Mouse (Mus musculus): ENCODE measurements around the gene Zfp704.

Gene Zfp704

GRCm38 (mm10) chr3:9557778-9558560 lies 51.9 kb downstream of the Zfp704 start:
- no peak for DNase-seq (ENCODE audit: low spot score)

DNA sequence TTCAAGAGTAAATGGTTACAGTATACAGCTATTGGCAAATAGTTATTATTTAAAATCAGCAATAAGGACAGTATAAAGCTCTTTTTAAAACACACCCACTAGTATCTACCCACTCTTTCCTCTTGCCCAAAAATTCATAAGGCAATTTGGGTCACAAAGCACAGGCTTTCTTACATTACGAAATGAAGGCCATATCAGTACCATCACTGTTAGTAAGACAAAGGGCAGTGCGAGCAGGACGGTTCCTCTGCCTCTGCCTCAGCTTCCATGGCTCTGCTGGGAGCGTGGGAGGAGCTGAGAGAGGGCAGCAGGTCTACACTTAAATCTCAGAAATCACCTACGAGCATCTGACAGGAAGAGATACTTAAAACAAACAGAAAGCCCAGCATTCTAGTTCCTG lies 53.7 kb downstream of the Zfp704 start:
- DNase-seq (ENCODE audit: low spot score) = no peak

- no peak for DNase-seq (ENCODE audit: low spot score)
Observed at GRCm38 (mm10) chr3:9554916-9555315, 55.0 kb downstream of the Zfp704 start.

- peak; percentile 43 for DNase-seq (ENCODE audit: low spot score)
Observed at GRCm38 (mm10) chr3:9552332-9552731, 57.6 kb downstream of the Zfp704 start.

- no peak for DNase-seq (ENCODE audit: low spot score)
Observed at GRCm38 (mm10) chr3:9550930-9551329, 59.0 kb downstream of the Zfp704 start.

GRCm38 (mm10) chr3:9549815-9550214 lies 60.1 kb downstream of the Zfp704 start:
- DNase-seq (ENCODE audit: low spot score) = no peak

- DNase-seq (ENCODE audit: low spot score) = no peak
Observed at GRCm38 (mm10) chr3:9548188-9548587, 61.7 kb downstream of the Zfp704 start.

- peak; percentile 19 for DNase-seq (ENCODE audit: low spot score)
Observed at GRCm38 (mm10) chr3:9546882-9547620, 62.8 kb downstream of the Zfp704 start.

DNA sequence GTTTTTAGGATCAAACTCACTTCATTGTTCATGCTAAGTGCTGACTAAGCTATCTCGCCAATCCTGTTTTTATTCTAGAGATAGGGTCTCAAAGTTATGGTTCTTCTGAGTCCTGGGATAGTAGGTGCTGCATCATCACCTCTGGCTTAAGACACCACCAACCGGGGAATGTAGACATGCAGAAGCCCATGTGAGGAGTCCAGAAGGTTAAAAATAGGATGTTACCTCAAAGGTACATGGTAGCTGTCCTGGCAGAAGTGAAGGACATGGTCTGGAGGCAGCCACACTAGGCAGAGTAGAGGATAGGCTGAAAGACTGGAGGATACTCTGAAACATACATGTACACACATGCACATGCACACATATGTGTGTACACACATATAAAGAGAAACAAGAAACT lies 65.5 kb downstream of the Zfp704 start:
- DNase-seq (ENCODE audit: low spot score) = no peak

GRCm38 (mm10) chr3:9543916-9544315 lies 66.0 kb downstream of the Zfp704 start:
- DNase-seq (ENCODE audit: low spot score) = no peak

DNA sequence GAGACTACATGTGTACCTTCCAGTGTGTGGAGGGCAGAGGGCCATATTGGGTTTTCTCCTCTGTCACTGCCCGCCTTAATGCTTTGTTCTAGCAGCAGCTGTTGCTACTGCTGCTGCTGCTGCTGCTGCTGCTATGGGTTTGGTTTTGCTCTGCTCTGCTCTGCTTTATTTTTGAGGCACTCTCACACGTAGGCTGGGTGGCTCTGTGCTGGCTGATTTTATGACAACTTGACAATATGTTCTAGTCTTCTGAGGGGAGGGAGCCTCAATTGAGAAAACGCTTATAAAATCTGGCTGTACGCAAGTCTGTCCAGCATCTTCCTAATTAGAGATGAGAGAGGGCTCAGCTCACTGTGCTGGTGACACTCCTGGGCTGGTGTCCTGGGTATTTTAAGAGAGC lies 66.4 kb downstream of the Zfp704 start:
- DNase-seq (ENCODE audit: low spot score) = no peak

GRCm38 (mm10) chr3:9541561-9541960 lies 68.3 kb downstream of the Zfp704 start:
- no peak for DNase-seq (ENCODE audit: low spot score)

DNA sequence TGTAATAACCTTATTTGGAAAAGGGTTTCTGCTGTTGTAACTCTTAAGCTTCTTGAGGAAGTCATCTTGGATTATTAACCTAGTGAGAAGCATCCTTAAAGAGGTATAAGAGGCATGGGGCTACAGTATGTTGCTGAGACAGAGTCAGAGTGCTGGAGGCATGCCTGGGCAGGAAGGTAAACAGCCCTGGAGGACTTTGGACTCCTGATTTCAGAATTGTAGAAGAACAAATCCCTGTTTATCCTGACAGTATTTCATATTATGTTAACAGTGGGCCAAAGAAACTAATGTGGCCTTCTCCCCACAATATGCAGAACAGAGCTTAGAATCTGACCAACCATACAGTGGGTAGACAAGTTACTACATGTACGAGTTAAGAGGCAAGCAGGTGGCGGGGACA lies 71.4 kb downstream of the Zfp704 start:
- DNase-seq (ENCODE audit: low spot score) = no peak

GRCm38 (mm10) chr3:9537889-9538288 lies 72.0 kb downstream of the Zfp704 start:
- DNase-seq (ENCODE audit: low spot score) = no peak

- no peak for DNase-seq (ENCODE audit: low spot score)
Observed at GRCm38 (mm10) chr3:9530097-9530780, 79.6 kb downstream of the Zfp704 start.

DNA sequence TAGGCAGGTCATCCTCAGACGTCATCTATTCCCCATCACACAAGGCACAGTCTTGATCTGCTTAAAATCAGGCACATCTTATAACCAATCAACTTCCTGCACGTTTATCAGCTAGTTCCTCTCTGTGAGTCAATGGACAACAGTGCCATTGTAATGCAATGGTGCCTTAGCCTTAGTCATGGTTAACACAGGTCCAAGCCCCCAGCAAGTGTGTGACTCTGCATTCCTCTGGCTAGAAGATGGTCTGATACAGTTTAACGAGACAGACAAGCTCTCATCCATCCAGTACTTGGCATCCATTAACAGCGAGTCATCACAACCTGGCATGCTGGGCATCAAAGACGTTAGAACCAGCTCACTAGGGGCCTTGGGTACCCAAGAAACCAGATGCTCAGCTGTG lies 85.5 kb downstream of the Zfp704 start:
- no peak for DNase-seq (ENCODE audit: low spot score)

- no peak for DNase-seq (ENCODE audit: low spot score)
Observed at GRCm38 (mm10) chr3:9523081-9523932, 86.6 kb downstream of the Zfp704 start.

DNA sequence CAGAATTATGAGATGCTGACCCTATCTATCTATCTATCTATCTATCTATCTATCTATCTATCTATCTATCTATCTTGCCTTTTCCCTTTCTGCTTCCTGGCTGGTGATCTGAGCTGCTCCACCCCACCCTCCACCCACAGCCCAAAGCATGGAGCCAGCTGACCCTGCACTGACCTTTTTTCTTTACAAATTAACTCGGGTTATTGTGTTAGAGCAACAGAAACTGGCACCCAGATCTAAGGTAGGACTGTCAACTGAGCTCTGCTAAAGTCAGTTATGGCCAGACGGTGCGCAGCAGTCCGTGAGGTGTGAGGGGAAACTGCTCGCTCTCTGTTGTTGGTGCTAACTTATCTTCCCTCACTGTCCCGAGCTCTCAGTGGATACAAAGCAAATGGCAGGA lies 87.9 kb downstream of the Zfp704 start:
- peak; percentile 51 for DNase-seq (ENCODE audit: low spot score)

GRCm38 (mm10) chr3:9520728-9521054 lies 89.2 kb downstream of the Zfp704 start:
- DNase-seq (ENCODE audit: low spot score) = no peak

DNA sequence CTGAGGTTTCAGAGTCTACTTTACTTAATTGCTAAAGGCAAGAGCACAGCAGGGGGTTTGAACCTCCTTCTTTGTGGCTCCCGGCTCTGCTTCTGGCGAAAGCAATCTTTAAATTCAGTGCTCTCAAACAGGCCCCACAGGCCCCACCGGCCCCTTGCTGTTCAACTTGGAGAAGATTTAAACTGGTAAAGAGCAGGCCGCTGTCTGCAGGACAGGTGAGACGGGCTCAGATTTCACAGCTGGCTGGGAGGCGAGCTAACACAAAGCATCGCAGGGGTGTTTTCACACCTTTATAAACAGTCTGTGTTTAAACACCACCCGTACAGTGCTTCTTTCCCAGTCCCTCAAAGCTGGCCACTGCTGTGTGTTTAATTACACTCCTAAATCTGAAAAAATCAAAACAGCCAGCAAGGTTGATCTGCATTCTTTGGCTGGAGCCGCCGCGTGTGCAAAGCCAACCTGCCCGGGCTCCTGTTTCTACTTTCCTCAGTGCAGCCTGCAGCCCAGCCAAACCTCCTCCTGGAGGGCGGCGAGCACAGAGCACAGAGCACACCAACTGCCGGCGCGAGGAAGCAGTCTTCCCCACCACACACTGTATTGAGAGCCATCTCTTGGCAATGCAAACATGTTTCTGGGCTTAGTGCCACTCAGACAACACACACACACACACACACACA lies 89.7 kb downstream of the Zfp704 start:
- DNase-seq (ENCODE audit: low spot score) = peak; percentile 51

- DNase-seq (ENCODE audit: low spot score) = no peak
Observed at GRCm38 (mm10) chr3:9519491-9519890, 90.4 kb downstream of the Zfp704 start.

DNA sequence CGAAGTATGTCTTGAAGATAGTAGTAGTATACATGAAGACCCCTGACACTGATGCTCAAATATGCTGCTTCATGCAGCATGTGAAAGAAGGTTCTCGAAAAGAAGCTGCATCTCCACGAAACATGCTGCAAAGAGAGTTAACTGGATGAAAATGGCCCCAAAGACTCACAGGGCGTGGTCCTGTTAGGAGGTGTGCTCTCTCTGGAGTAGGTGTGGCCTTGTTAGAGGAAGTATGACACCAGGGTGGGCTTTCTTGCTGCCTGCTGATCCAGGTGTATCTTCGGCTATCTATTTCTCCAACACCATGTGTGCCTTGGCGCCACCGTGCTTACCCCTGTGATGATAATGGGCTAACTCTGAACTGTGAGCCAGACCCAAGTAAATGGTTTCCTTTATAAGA lies 90.9 kb downstream of the Zfp704 start:
- no peak for DNase-seq (ENCODE audit: low spot score)

Measured in yolk sac, embryonic 10.5 days (tissue).